ENCODE assay signal across 29 mouse cellular contexts in the genomic region with DNA sequence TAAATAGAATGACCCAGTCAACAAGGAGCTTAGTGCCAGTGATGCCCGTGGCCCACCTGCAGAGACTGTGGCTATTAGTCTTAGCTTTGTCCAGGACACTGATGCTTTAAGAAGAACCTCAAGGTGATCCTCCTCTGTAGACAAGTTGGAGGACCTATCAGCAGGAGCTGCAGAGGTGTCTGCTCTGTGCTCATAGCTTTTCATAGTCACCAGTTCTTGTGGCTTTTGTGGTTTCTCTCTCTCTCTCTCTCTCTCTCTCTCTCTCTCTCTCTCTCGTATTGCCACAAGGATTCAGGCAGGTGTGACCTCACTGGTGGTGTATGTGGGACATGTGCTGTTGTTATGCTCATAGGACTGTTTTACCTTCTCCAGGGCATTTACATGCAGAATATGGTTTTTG. TPM values are rescaled to one million over a fixed set of nuclear protein-coding genes. Genes with fewer than 3 reads are reported as not detected.
A peak's percentile ranks its signal among the peaks of the same experiment; 100 is the strongest.
DNase-seq lines count a peak whose midpoint lies in the region; ATAC-seq and TF ChIP-seq lines count a peak whose summit lies in the region.
"Had no signal": no experiment of that assay in that cellular context is flagged by ENCODE, and none has a peak within 500 bp of the region (broad histone marks: within the 10 kb centered on the region; RNA-seq: fewer than 3 reads in every experiment).

No protein-coding gene starts in this region.

- no peaks in the 10 kb centered on the region for H3K27me3 ChIP-seq in heart, embryonic 10.5 days (ENCODE audit: insufficient read depth, poor library complexity, severe bottlenecking)
- H3K27me3 ChIP-seq in G1E (ENCODE audit: insufficient read depth, low read length) = no peaks in the 10 kb centered on the region
- no peaks in the 10 kb centered on the region for H3K27me3 ChIP-seq in stomach, postnatal 0 days (ENCODE audit: control insufficient read depth, insufficient read depth, low read length)
- H3K27me3 ChIP-seq in hindbrain, postnatal 0 days (ENCODE audit: insufficient read depth, low read length) = no peaks in the 10 kb centered on the region
- H3K27me3 ChIP-seq: forebrain, embryonic 15.5 days; heart, embryonic 13.5 days; hindbrain, embryonic 15.5 days; liver, embryonic 12.5 days; neural tube, embryonic 13.5 days had no signal

- 82% methylated on average over 2 of the region's 2 CpGs for WGBS in heart, embryonic 10.5 days
- 73% methylated on average over 2 of the region's 2 CpGs for WGBS in stomach, postnatal 0 days
- 78% methylated on average over 2 of the region's 2 CpGs for WGBS in hindbrain, postnatal 0 days

- 0 out of 2 replicates have a peak, but pooled peaks cover 14% of the 10 kb centered on the region for H3K36me3 ChIP-seq in heart, embryonic 10.5 days
- peaks cover 61% of the 10 kb centered on the region for H3K36me3 ChIP-seq in G1E (replicated peaks)
- H3K36me3 ChIP-seq in stomach, postnatal 0 days (ENCODE audit: control insufficient read depth, insufficient read depth, low read length) = no peaks in the 10 kb centered on the region
- no peaks in the 10 kb centered on the region for H3K36me3 ChIP-seq in hindbrain, postnatal 0 days (ENCODE audit: insufficient read depth, low read length)
- H3K36me3 ChIP-seq: forebrain, embryonic 15.5 days; hindbrain, embryonic 15.5 days; liver, embryonic 12.5 days; neural tube, embryonic 13.5 days had no signal

- peak; percentile 51 for DNase-seq in heart, embryonic 10.5 days (ENCODE audit: low spot score)
- no peak for DNase-seq in heart, postnatal 4 days
- DNase-seq in G1E (ENCODE audit: low spot score) = peak; percentile 40
- peak; percentile 31 for DNase-seq in thymus, postnatal 14 days
- DNase-seq in lung, adult 18-20 months = no peak
- no peak for DNase-seq in stomach, postnatal 0 days (ENCODE audit: low spot score)
- no peak for DNase-seq in hindbrain, postnatal 0 days (ENCODE audit: low spot score)
- DNase-seq: adrenal gland, postnatal 10 days; cerebellum, adult 2 months; cerebellum, postnatal 36 days; gastrocnemius, postnatal 10 days; heart, adult 18-20 months; heart, postnatal 14 days; kidney, postnatal 25 days; lung, adult 2 months; lung, postnatal 14 days; retina, postnatal 1 day; right cerebral cortex, postnatal 4 days had no signal

- no peak overlapping the region for H3K4me2 ChIP-seq in stomach, postnatal 0 days (replicated peaks; ENCODE audit: low read depth)
- no peak overlapping the region for H3K4me2 ChIP-seq in hindbrain, postnatal 0 days (ENCODE audit: low read depth, low read length)
- H3K4me2 ChIP-seq: forebrain, embryonic 15.5 days; heart, embryonic 13.5 days; hindbrain, embryonic 15.5 days; liver, embryonic 12.5 days; neural tube, embryonic 13.5 days had no signal

- no peaks in the 10 kb centered on the region for H3K9me3 ChIP-seq in heart, embryonic 10.5 days
- no peaks in the 10 kb centered on the region for H3K9me3 ChIP-seq in G1E (replicated peaks)
- H3K9me3 ChIP-seq in stomach, postnatal 0 days (ENCODE audit: control insufficient read depth, low read length) = no peaks in the 10 kb centered on the region
- H3K9me3 ChIP-seq in hindbrain, postnatal 0 days (ENCODE audit: low read length) = no peaks in the 10 kb centered on the region
- H3K9me3 ChIP-seq: forebrain, embryonic 15.5 days; heart, embryonic 13.5 days; hindbrain, embryonic 15.5 days; liver, embryonic 12.5 days; neural tube, embryonic 13.5 days had no signal

- H3K27ac ChIP-seq in heart, embryonic 10.5 days = no peak overlapping the region
- H3K27ac ChIP-seq in stomach, postnatal 0 days (replicated peaks) = no peak overlapping the region
- no peak overlapping the region for H3K27ac ChIP-seq in hindbrain, postnatal 0 days
- H3K27ac ChIP-seq: forebrain, embryonic 15.5 days; heart, embryonic 13.5 days; hindbrain, embryonic 15.5 days; layer of hippocampus, adult 2 months; liver, embryonic 12.5 days; neural tube, embryonic 13.5 days had no signal

- no peak overlapping the region for H3K4me3 ChIP-seq in heart, embryonic 10.5 days
- no peak overlapping the region; the same call in 1 of the 2 replicates for H3K4me3 ChIP-seq in G1E (ENCODE audit: low read depth, low read length)
- H3K4me3 ChIP-seq in stomach, postnatal 0 days (ENCODE audit: low read depth, low read length) = no peak overlapping the region
- no peak overlapping the region for H3K4me3 ChIP-seq in hindbrain, postnatal 0 days (ENCODE audit: low read length)
- H3K4me3 ChIP-seq: forebrain, embryonic 15.5 days; heart, embryonic 13.5 days; hindbrain, embryonic 15.5 days; layer of hippocampus, adult 2 months; liver, embryonic 12.5 days; myocyte; neural tube, embryonic 13.5 days had no signal

- TF ChIP-seq EP300 in stomach, postnatal 0 days (optimal IDR thresholded peaks at IDR 0.05) = no peak

- no peak for TF ChIP-seq CTCF in G1E (IDR thresholded peaks at IDR 0.05; ENCODE audit: low read depth, low read length)
- no peak for TF ChIP-seq CTCF in stomach, postnatal 0 days (IDR thresholded peaks at IDR 0.05; ENCODE audit: low read depth)
- no peak for TF ChIP-seq CTCF in hindbrain, postnatal 0 days (IDR thresholded peaks at IDR 0.05; ENCODE audit: low read depth)

- peak; percentile 73 for ATAC-seq in G1E (ENCODE audit: extremely low read depth, insufficient number of reproducible peaks, low FRiP score, poor library complexity, severe bottlenecking)
- ATAC-seq in hematopoietic stem cell, adult 5-6 weeks (replicated peaks in 1 of 2; ENCODE audit: insufficient read depth in 1 of 2, low FRiP score in 2 of 2, low TSS enrichment in 1 of 2, low read depth in 1 of 2, poor library complexity in 2 of 2, severe bottlenecking in 2 of 2) = peak; percentile 28 to 43; a peak in 2 of 4 replicates
- no peak for ATAC-seq in stomach, postnatal 0 days (ENCODE audit: low FRiP score, low TSS enrichment)
- no peak for ATAC-seq in hindbrain, postnatal 0 days
- ATAC-seq: CD4-positive, CD25-positive, alpha-beta regulatory T cell, adult 4 months; forebrain, embryonic 15.5 days; intestine, embryonic 16.5 days; midbrain, embryonic 16.5 days had no signal

- H3K4me1 ChIP-seq in heart, embryonic 10.5 days = no peaks in the 10 kb centered on the region
- H3K4me1 ChIP-seq in G1E (ENCODE audit: insufficient read depth, low read depth, low read length) = peaks cover 37% of the 10 kb centered on the region
- H3K4me1 ChIP-seq in stomach, postnatal 0 days (replicated peaks; ENCODE audit: control insufficient read depth, insufficient read depth) = no peaks in the 10 kb centered on the region
- H3K4me1 ChIP-seq in hindbrain, postnatal 0 days (ENCODE audit: insufficient read depth, low read length) = no peaks in the 10 kb centered on the region
- H3K4me1 ChIP-seq: forebrain, embryonic 15.5 days; heart, embryonic 13.5 days; hindbrain, embryonic 15.5 days; neural tube, embryonic 13.5 days had no signal

- H3K9ac ChIP-seq in stomach, postnatal 0 days (ENCODE audit: low read length) = no peak overlapping the region
- H3K9ac ChIP-seq in hindbrain, postnatal 0 days (replicated peaks; ENCODE audit: low read length) = no peak overlapping the region
- H3K9ac ChIP-seq: forebrain, embryonic 15.5 days; heart, embryonic 13.5 days; hindbrain, embryonic 15.5 days; liver, embryonic 12.5 days; neural tube, embryonic 13.5 days had no signal

RNA-seq across cellular contexts. Expression of a gene that starts 8.7 kb away (rescaled TPM):
- polyA plus RNA-seq in heart, embryonic 10.5 days (2016; fragmentation: Nextera tagmentation; extraction: Ambion mirVana) = 11.3 and 12.8 TPM in 2 replicates
- 1 to 10 TPM; 9.8 TPM for total RNA-seq in heart, postnatal 4 days (2021)
- 4.1 and 11.8 TPM in 2 replicates for total RNA-seq in G1E (2014; fragmentation: Nextera tagmentation)
- total RNA-seq in G1E (2017) = 7.0 and 8.7 TPM in 2 replicates
- polyA plus RNA-seq in G1E (2012) = 3.3 and 3.9 TPM in 2 replicates
- total RNA-seq in hematopoietic stem cell, adult 5-6 weeks (2017) = 5.3 and 11.9 TPM in 2 replicates
- polyA plus RNA-seq in stomach, postnatal 0 days (2015; fragmentation: Nextera tagmentation; extraction: Ambion mirVana) = 5.4 and 5.8 TPM in 2 replicates
- 2.8 and 4.1 TPM in 2 replicates for total RNA-seq in hindbrain, postnatal 0 days (2014; rRNA removed)
- polyA plus RNA-seq in hindbrain, postnatal 0 days (2015; fragmentation: Nextera tagmentation; extraction: Ambion mirVana) = 9.4 and 10.2 TPM in 2 replicates

Comparison
In these comparisons a context has a peak if more than half of its experiments do, and no peak if none do; other contexts are left out.
1. DNase-seq: peak in heart, embryonic 10.5 days (single experiment), G1E (single experiment) and thymus, postnatal 14 days (single experiment); none in heart, postnatal 4 days (single experiment), lung, adult 18-20 months (0 of 2), stomach, postnatal 0 days (single experiment) and hindbrain, postnatal 0 days (single experiment).
2. ATAC-seq: peak in G1E (single experiment) and hematopoietic stem cell, adult 5-6 weeks (2 of 2); none in stomach, postnatal 0 days (single experiment) and hindbrain, postnatal 0 days (single experiment).